ENCODE assay signal across 8 mouse cellular contexts in the genomic region with DNA sequence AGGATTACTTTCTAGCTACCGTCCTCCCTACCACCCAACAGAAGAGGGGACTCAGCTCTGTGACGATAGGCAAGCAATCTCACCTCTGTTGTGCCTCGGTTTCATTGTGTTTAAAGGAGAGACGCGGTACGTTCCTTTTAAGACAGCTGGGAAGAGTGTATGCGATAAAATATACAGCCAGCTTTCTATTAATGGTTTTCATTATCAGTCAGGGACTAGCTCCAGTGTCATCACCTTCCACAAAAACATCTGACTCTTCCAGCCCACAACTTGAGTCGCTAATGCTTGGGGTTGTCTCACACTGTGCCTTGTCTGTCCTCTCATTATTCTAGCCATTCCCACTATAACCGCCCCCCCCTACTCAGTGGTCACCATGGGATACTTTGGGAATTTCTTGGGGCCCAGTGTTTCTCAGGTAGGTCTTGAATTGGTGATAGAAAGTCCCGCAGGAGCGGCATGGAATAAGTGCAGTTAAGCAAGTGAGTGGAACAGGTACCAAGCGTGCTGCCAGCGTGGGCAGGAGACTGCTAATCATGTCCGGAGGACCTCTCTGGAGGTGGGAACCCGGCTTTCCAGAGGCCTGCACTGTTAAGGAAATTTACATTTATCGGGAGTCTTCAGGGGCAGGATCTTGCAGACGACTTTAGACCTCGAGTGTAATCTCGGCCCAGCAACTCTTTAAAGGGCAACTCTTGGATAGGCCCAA. TPM values are rescaled to one million over a fixed set of nuclear protein-coding genes. Genes with fewer than 3 reads are reported as not detected.
A peak's percentile ranks its signal among the peaks of the same experiment; 100 is the strongest.
DNase-seq lines count a peak whose midpoint lies in the region; ATAC-seq and TF ChIP-seq lines count a peak whose summit lies in the region.

No protein-coding gene starts in this region.

- 21% methylated on average over 19 of the region's 19 CpGs for WGBS in heart, embryonic 15.5 days
- 41% methylated on average over 19 of the region's 19 CpGs for WGBS in forebrain, embryonic 14.5 days
- 59% methylated on average over 19 of the region's 19 CpGs for WGBS in macrophage (ENCODE audit: missing documents)

- ATAC-seq in heart, embryonic 15.5 days (replicated peaks; ENCODE audit: insufficient number of reproducible peaks, insufficient read depth, low FRiP score, low read depth), result no peak
- ATAC-seq in forebrain, embryonic 14.5 days, result no peak

- TF ChIP-seq EP300 in ES-Bruce4 (IDR thresholded peaks at IDR 0.05; ENCODE audit: insufficient read depth, low read depth, low read length), result no peak

- peak overlapping the region; percentile 95 for H3K4me2 ChIP-seq in heart, embryonic 15.5 days
- peak overlapping the region; percentile 95 for H3K4me2 ChIP-seq in forebrain, embryonic 14.5 days (ENCODE audit: low read length)

- no peaks in the 10 kb centered on the region for H3K9me3 ChIP-seq in heart, embryonic 15.5 days (replicated peaks)
- no peaks in the 10 kb centered on the region for H3K9me3 ChIP-seq in ES-Bruce4 (replicated peaks; ENCODE audit: control insufficient read depth, insufficient read depth, low read length, poor library complexity, severe bottlenecking)
- H3K9me3 ChIP-seq in forebrain, embryonic 14.5 days (replicated peaks; ENCODE audit: control insufficient read depth, low read length), result no peaks in the 10 kb centered on the region

- TF ChIP-seq POLR2A in ES-Bruce4 (IDR thresholded peaks at IDR 0.05; ENCODE audit: insufficient read depth, low read length), result no peak

- no peak for TF ChIP-seq CTCF in ES-Bruce4 (IDR thresholded peaks at IDR 0.05; ENCODE audit: low read depth, low read length)

- DNase-seq in heart, adult 11 months, result no peak
- DNase-seq in forebrain, embryonic 14.5 days (ENCODE audit: low spot score), result no peak
- DNase-seq in gastrocnemius, postnatal 14 days, result no peak
- DNase-seq in left cerebral cortex, postnatal 14 days (ENCODE audit: low spot score in 2 of 2), result no peak
- DNase-seq in ovary, postnatal 14 days (ENCODE audit: low spot score), result no peak

- no peaks in the 10 kb centered on the region for H3K27me3 ChIP-seq in heart, embryonic 15.5 days
- no peaks in the 10 kb centered on the region for H3K27me3 ChIP-seq in ES-Bruce4 (ENCODE audit: control insufficient read depth, insufficient read depth, low read length, poor library complexity, severe bottlenecking)
- no peaks in the 10 kb centered on the region for H3K27me3 ChIP-seq in forebrain, embryonic 14.5 days (replicated peaks; ENCODE audit: control insufficient read depth, insufficient read depth, low read length)

- peaks cover 40% of the 10 kb centered on the region for H3K4me1 ChIP-seq in heart, embryonic 15.5 days (replicated peaks)
- H3K4me1 ChIP-seq in ES-Bruce4 (ENCODE audit: control insufficient read depth, insufficient read depth, low read length), result peaks cover 3% of the 10 kb centered on the region
- H3K4me1 ChIP-seq in forebrain, embryonic 14.5 days (ENCODE audit: control insufficient read depth, insufficient read depth, low read length), result peaks cover 20% of the 10 kb centered on the region

- peak overlapping the region; percentile 57 for H3K9ac ChIP-seq in heart, embryonic 15.5 days
- H3K9ac ChIP-seq in ES-Bruce4 (ENCODE audit: low read depth, poor library complexity, severe bottlenecking), result peak overlapping the region; percentile 84
- peak overlapping the region; percentile 66 for H3K9ac ChIP-seq in forebrain, embryonic 14.5 days (ENCODE audit: low read length)

- peaks cover 37% of the 10 kb centered on the region for H3K79me2 ChIP-seq in macrophage (ENCODE audit: inconsistent target)

- H3K4me3 ChIP-seq in heart, embryonic 15.5 days, result peak overlapping the region; percentile 80
- H3K4me3 ChIP-seq in ES-Bruce4 (ENCODE audit: low read depth, low read length) (peak overlapping the region; percentile 76), macrophage (ENCODE audit: inconsistent target) (peak overlapping the region; percentile 44)
- peak overlapping the region; percentile 57 for H3K4me3 ChIP-seq in forebrain, embryonic 14.5 days (ENCODE audit: low read depth, low read length)

- no peaks in the 10 kb centered on the region for H3K36me3 ChIP-seq in heart, embryonic 15.5 days
- H3K36me3 ChIP-seq in ES-Bruce4 (ENCODE audit: control insufficient read depth, insufficient read depth, low read length, poor library complexity, severe bottlenecking) (no peaks in the 10 kb centered on the region), macrophage (ENCODE audit: inconsistent target) (no peaks in the 10 kb centered on the region)
- no peaks in the 10 kb centered on the region for H3K36me3 ChIP-seq in forebrain, embryonic 14.5 days (ENCODE audit: control insufficient read depth, insufficient read depth, low read length)

- peak overlapping the region; percentile 93 for H3K27ac ChIP-seq in heart, embryonic 15.5 days
- H3K27ac ChIP-seq in ES-Bruce4 (ENCODE audit: insufficient read depth, low read length) (peak overlapping the region; percentile 23), macrophage (peak overlapping the region; percentile 88)
- no peak overlapping the region for H3K27ac ChIP-seq in forebrain, embryonic 14.5 days (ENCODE audit: low read depth, low read length)

- intact Hi-C loops in gastrocnemius, postnatal 14 days (cut with DNase I; ENCODE audit: low total_unique reads), result no loop called here
- intact Hi-C loops in left cerebral cortex, postnatal 14 days (cut with DNase I), result loop anchor here (2.0 to 5.0 kb wide), 2 partner anchors 73 to 195 kb away; partner anchors contain the start of genes Hsp90b1 and Ttc41

RNA-seq across cellular contexts. Expression of gene Nt5dc3, which starts 1.0 kb away (rescaled TPM):
- 3.2 and 3.4 TPM in 2 replicates for polyA plus RNA-seq in heart, embryonic 15.5 days (2015; fragmentation: Nextera tagmentation; extraction: Ambion mirVana)
- 8.2 and 8.8 TPM in 2 replicates for polyA plus RNA-seq in ES-Bruce4 (2011; ENCODE audit: insufficient read depth, insufficient read length, low read depth, missing spikeins)
- polyA plus RNA-seq in forebrain, embryonic 14.5 days (2014; fragmentation: Nextera tagmentation; extraction: Ambion mirVana), result 6.7 and 7.6 TPM in 2 replicates
- 10 to 100 TPM in 21 of 26 experiments, 1 to 10 TPM in 5; 2.9 to 40.4 (median 15.5) TPM for total RNA-seq in macrophage (2018; cell fraction: chromatin; rRNA removed)
- 10 to 100 TPM in 21 of 26 experiments, 1 to 10 TPM in 5; 5.2 to 25.0 (median 12.7) TPM for total RNA-seq in macrophage (2018; cell fraction: cytosol; rRNA removed)
- total RNA-seq in macrophage (2018; cell fraction: nucleus; rRNA removed), result 10 to 100 TPM in 22 of 26 experiments, 1 to 10 TPM in 4; 5.9 to 36.3 (median 17.0) TPM
- 11.9 to 13.6 TPM (median 13.3 TPM) in 3 replicates for polyA plus RNA-seq in macrophage (2018)
- total RNA-seq in gastrocnemius, postnatal 14 days (2021), result 10 to 100 TPM; 25.2 to 38.1 TPM
- 10 to 100 TPM; 71.2 to 71.8 TPM for total RNA-seq in left cerebral cortex, postnatal 14 days (2021)

RNA-seq across cellular contexts. Expression of gene Gm49358, which starts 14.0 kb away (rescaled TPM):
- not detected in 2 replicates for polyA plus RNA-seq in heart, embryonic 15.5 days (2015; fragmentation: Nextera tagmentation; extraction: Ambion mirVana)
- polyA plus RNA-seq in ES-Bruce4 (2011; ENCODE audit: insufficient read depth, insufficient read length, low read depth, missing spikeins) (4.4 TPM in 1 of 2 replicates, not detected in the other), macrophage (2018) (1.0 TPM in 1 of 3 replicates, not detected in the others)
- polyA plus RNA-seq in forebrain, embryonic 14.5 days (2014; fragmentation: Nextera tagmentation; extraction: Ambion mirVana), result 0.88 TPM in 1 of 2 replicates, not detected in the other
- total RNA-seq in macrophage (2018; cell fraction: chromatin; rRNA removed), result 10 to 100 TPM in 6 of 26 experiments, 1 to 10 TPM in 15, not detected in 5; 1.1 to 28.0 (median 5.3) TPM
- under 1 TPM in 2 of 26 experiments, not detected in 24; 0.41 TPM for total RNA-seq in macrophage (2018; cell fraction: cytosol; rRNA removed)
- total RNA-seq in macrophage (2018; cell fraction: nucleus; rRNA removed), result 1 to 10 TPM in 1 of 26 experiments, not detected in 25; 1.9 TPM
- 10 to 100 TPM; 12.2 to 18.4 TPM for total RNA-seq in gastrocnemius, postnatal 14 days (2021)
- 10 to 100 TPM; 20.0 to 21.1 TPM for total RNA-seq in left cerebral cortex, postnatal 14 days (2021)
